Mouse (Mus musculus): ENCODE measurements around the gene Kcnq1. TPM values are rescaled to one million over a fixed set of nuclear protein-coding genes. Genes with fewer than 3 reads are reported as not detected.
A peak's percentile ranks its signal among the peaks of the same experiment; 100 is the strongest.

Kcnq1 gene
- polyA plus RNA-seq, 1 experiment from 2014 or later: 9.6 TPM

GRCm38 (mm10) chr7:143082024-143082423 lies 24.1 kb upstream of the Kcnq1 start:
- Histone ChIP-seq H3K9ac (ENCODE audit: low read length) (no peak overlapping the region), H3K27ac (ENCODE audit: low read length) (no peak overlapping the region), H3K4me1 (replicated peaks; ENCODE audit: control insufficient read depth, insufficient read depth, low read length) (peaks cover 6% of the 10 kb centered on the region; the same call in 1 of the 2 replicates), H3K36me3 (ENCODE audit: control insufficient read depth, insufficient read depth, low read length) (no peaks in the 10 kb centered on the region), H3K4me2 (ENCODE audit: low read depth, low read length) (no peak overlapping the region), H3K27me3 (ENCODE audit: control insufficient read depth, insufficient read depth, low read depth, low read length) (no peaks in the 10 kb centered on the region), H3K9me3 (ENCODE audit: control insufficient read depth, low read length) (no peaks in the 10 kb centered on the region), H3K4me3 (ENCODE audit: low read length) (no peak overlapping the region)
- no peak for ATAC-seq (ENCODE audit: low read depth)
- WGBS: 60% methylated on average over 6 of the region's 6 CpGs

GRCm38 (mm10) chr7:143083708-143084107 lies 22.5 kb upstream of the Kcnq1 start:
- WGBS: 88% methylated on average over 2 of the region's 2 CpGs
- Histone ChIP-seq H3K9me3 (ENCODE audit: control insufficient read depth, low read length) (no peaks in the 10 kb centered on the region), H3K9ac (ENCODE audit: low read length) (no peak overlapping the region), H3K4me1 (replicated peaks; ENCODE audit: control insufficient read depth, insufficient read depth, low read length) (peaks cover 6% of the 10 kb centered on the region; the same call in 1 of the 2 replicates), H3K27me3 (ENCODE audit: control insufficient read depth, insufficient read depth, low read depth, low read length) (no peaks in the 10 kb centered on the region), H3K27ac (ENCODE audit: low read length) (no peak overlapping the region), H3K4me2 (ENCODE audit: low read depth, low read length) (no peak overlapping the region), H3K36me3 (ENCODE audit: control insufficient read depth, insufficient read depth, low read length) (no peaks in the 10 kb centered on the region), H3K4me3 (ENCODE audit: low read length) (no peak overlapping the region)
- no peak for ATAC-seq (ENCODE audit: low read depth)

GRCm38 (mm10) chr7:143086366-143086765 lies 19.8 kb upstream of the Kcnq1 start:
- H3K27ac ChIP-seq (ENCODE audit: low read length): peak overlapping the region; percentile 54; the same call in 1 of the 2 replicates
- WGBS: 61% methylated on average over 2 of the region's 2 CpGs
- H3K9ac ChIP-seq (ENCODE audit: low read length): 0 out of 2 replicates have a peak overlapping the region, but pooled peaks have one; percentile 19
- H3K4me3 ChIP-seq (ENCODE audit: low read length): no peak overlapping the region
- no peak overlapping the region; the same call in 1 of the 2 replicates for H3K4me2 ChIP-seq (ENCODE audit: low read depth, low read length)
- peak; percentile 53 for ATAC-seq (ENCODE audit: low read depth)
- peaks cover 6% of the 10 kb centered on the region; the same call in 1 of the 2 replicates for H3K4me1 ChIP-seq (replicated peaks; ENCODE audit: control insufficient read depth, insufficient read depth, low read length)
- no peaks in the 10 kb centered on the region for H3K9me3 ChIP-seq (ENCODE audit: control insufficient read depth, low read length)
- no peaks in the 10 kb centered on the region for H3K36me3 ChIP-seq (ENCODE audit: control insufficient read depth, insufficient read depth, low read length)
- no peaks in the 10 kb centered on the region for H3K27me3 ChIP-seq (ENCODE audit: control insufficient read depth, insufficient read depth, low read depth, low read length)

- 0 out of 2 replicates have a peak overlapping the region, but pooled peaks have one; percentile 19 for H3K9ac ChIP-seq (ENCODE audit: low read length)
- no peaks in the 10 kb centered on the region for H3K36me3 ChIP-seq (ENCODE audit: control insufficient read depth, insufficient read depth, low read length)
Measured at GRCm38 (mm10) chr7:143087070-143087579, 19.0 kb upstream of the Kcnq1 start.

GRCm38 (mm10) chr7:143093847-143094246 lies 12.3 kb upstream of the Kcnq1 start:
- Histone ChIP-seq H3K9ac (ENCODE audit: low read length) (no peak overlapping the region), H3K4me2 (ENCODE audit: low read depth, low read length) (no peak overlapping the region), H3K27me3 (ENCODE audit: control insufficient read depth, insufficient read depth, low read depth, low read length) (no peaks in the 10 kb centered on the region), H3K4me1 (replicated peaks; ENCODE audit: control insufficient read depth, insufficient read depth, low read length) (no peaks in the 10 kb centered on the region), H3K9me3 (ENCODE audit: control insufficient read depth, low read length) (no peaks in the 10 kb centered on the region), H3K27ac (ENCODE audit: low read length) (no peak overlapping the region), H3K4me3 (ENCODE audit: low read length) (no peak overlapping the region), H3K36me3 (ENCODE audit: control insufficient read depth, insufficient read depth, low read length) (no peaks in the 10 kb centered on the region)
- WGBS: 58% methylated on average over 3 of the region's 3 CpGs
- ATAC-seq (ENCODE audit: low read depth): no peak

More at GRCm38 (mm10) chr7:143087070-143087579, 19.0 kb upstream of the Kcnq1 start:
- peaks cover 6% of the 10 kb centered on the region; the same call in 1 of the 2 replicates for H3K4me1 ChIP-seq (replicated peaks; ENCODE audit: control insufficient read depth, insufficient read depth, low read length)
- ATAC-seq (ENCODE audit: low read depth): peak; percentile 78
- H3K27me3 ChIP-seq (ENCODE audit: control insufficient read depth, insufficient read depth, low read depth, low read length): no peaks in the 10 kb centered on the region
- H3K27ac ChIP-seq (ENCODE audit: low read length): peak overlapping the region; percentile 54; the same call in 1 of the 2 replicates
- no peaks in the 10 kb centered on the region for H3K9me3 ChIP-seq (ENCODE audit: control insufficient read depth, low read length)
- no peak overlapping the region for H3K4me2 ChIP-seq (ENCODE audit: low read depth, low read length)
- H3K4me3 ChIP-seq (ENCODE audit: low read length): no peak overlapping the region
- 35% methylated on average over 4 of the region's 4 CpGs for WGBS

GRCm38 (mm10) chr7:143094592-143095553 lies 11.3 kb upstream of the Kcnq1 start, which contains the start of gene Trpm5:
Gene Trpm5, minus strand, starts transcription at chr7:143094642.
- H3K4me2 ChIP-seq (ENCODE audit: low read depth, low read length): no peak within 1 kb of the TSS
- no peak within 1 kb of the TSS for H3K9ac ChIP-seq (ENCODE audit: low read length)
- no peaks in the 10 kb centered on the region for H3K4me1 ChIP-seq (replicated peaks; ENCODE audit: control insufficient read depth, insufficient read depth, low read length)
- no peak within 1 kb of the TSS for H3K4me3 ChIP-seq (ENCODE audit: low read length)
- H3K36me3 ChIP-seq (ENCODE audit: control insufficient read depth, insufficient read depth, low read length): no peaks in the 10 kb centered on the region
- H3K9me3 ChIP-seq (ENCODE audit: control insufficient read depth, low read length): no peaks in the 10 kb centered on the region
- WGBS: 35% methylated on average over 10 of the region's 10 CpGs
- no peak within 1 kb of the TSS for H3K27ac ChIP-seq (ENCODE audit: low read length)
- peak; percentile 55; the same call in 1 of the 2 replicates for ATAC-seq (ENCODE audit: low read depth)
- no peaks in the 10 kb centered on the region for H3K27me3 ChIP-seq (ENCODE audit: control insufficient read depth, insufficient read depth, low read depth, low read length)

- Histone ChIP-seq H3K27ac (ENCODE audit: low read length) (no peak overlapping the region), H3K4me1 (replicated peaks; ENCODE audit: control insufficient read depth, insufficient read depth, low read length) (no peaks in the 10 kb centered on the region), H3K36me3 (ENCODE audit: control insufficient read depth, insufficient read depth, low read length) (no peaks in the 10 kb centered on the region), H3K9ac (ENCODE audit: low read length) (no peak overlapping the region), H3K4me2 (ENCODE audit: low read depth, low read length) (no peak overlapping the region), H3K27me3 (ENCODE audit: control insufficient read depth, insufficient read depth, low read depth, low read length) (no peaks in the 10 kb centered on the region), H3K9me3 (ENCODE audit: control insufficient read depth, low read length) (no peaks in the 10 kb centered on the region), H3K4me3 (ENCODE audit: low read length) (no peak overlapping the region)
- ATAC-seq (ENCODE audit: low read depth): 0 out of 2 replicates have a peak, but pooled peaks have one; percentile 17
- 53% methylated on average over 1 of the region's 1 CpGs for WGBS
Measured at GRCm38 (mm10) chr7:143095554-143095907, 10.6 kb upstream of the Kcnq1 start.

- Histone ChIP-seq H3K9ac (ENCODE audit: low read length) (no peak overlapping the region), H3K4me2 (ENCODE audit: low read depth, low read length) (no peak overlapping the region), H3K4me1 (replicated peaks; ENCODE audit: control insufficient read depth, insufficient read depth, low read length) (no peaks in the 10 kb centered on the region), H3K9me3 (ENCODE audit: control insufficient read depth, low read length) (no peaks in the 10 kb centered on the region), H3K4me3 (ENCODE audit: low read length) (no peak overlapping the region), H3K27me3 (ENCODE audit: control insufficient read depth, insufficient read depth, low read depth, low read length) (peaks cover 9% of the 10 kb centered on the region), H3K27ac (ENCODE audit: low read length) (no peak overlapping the region), H3K36me3 (ENCODE audit: control insufficient read depth, insufficient read depth, low read length) (no peaks in the 10 kb centered on the region)
- ATAC-seq (ENCODE audit: low read depth): no peak
- 45% methylated on average over 4 of the region's 4 CpGs for WGBS
Measured at GRCm38 (mm10) chr7:143100759-143101158, 5.4 kb upstream of the Kcnq1 start.

- no peak overlapping the region for H3K9ac ChIP-seq (ENCODE audit: low read length)
- H3K9me3 ChIP-seq (ENCODE audit: control insufficient read depth, low read length): no peaks in the 10 kb centered on the region
- no peak overlapping the region for H3K27ac ChIP-seq (ENCODE audit: low read length)
- H3K4me3 ChIP-seq (ENCODE audit: low read length): no peak overlapping the region
- H3K27me3 ChIP-seq (ENCODE audit: control insufficient read depth, insufficient read depth, low read depth, low read length): peaks cover 38% of the 10 kb centered on the region
- peaks cover 18% of the 10 kb centered on the region for H3K4me1 ChIP-seq (replicated peaks; ENCODE audit: control insufficient read depth, insufficient read depth, low read length)
- ATAC-seq (ENCODE audit: low read depth): no peak
- H3K36me3 ChIP-seq (ENCODE audit: control insufficient read depth, insufficient read depth, low read length): no peaks in the 10 kb centered on the region
- no peak overlapping the region for H3K4me2 ChIP-seq (ENCODE audit: low read depth, low read length)
- WGBS: 43% methylated on average over 11 of the region's 11 CpGs
Measured at GRCm38 (mm10) chr7:143105258-143105897, 784 bp upstream of the Kcnq1 start.

Measured in lung, embryonic 16.5 days (tissue).